Mouse (Mus musculus): ENCODE data around the gene Rnf126.

The Rnf126 gene

DNA sequence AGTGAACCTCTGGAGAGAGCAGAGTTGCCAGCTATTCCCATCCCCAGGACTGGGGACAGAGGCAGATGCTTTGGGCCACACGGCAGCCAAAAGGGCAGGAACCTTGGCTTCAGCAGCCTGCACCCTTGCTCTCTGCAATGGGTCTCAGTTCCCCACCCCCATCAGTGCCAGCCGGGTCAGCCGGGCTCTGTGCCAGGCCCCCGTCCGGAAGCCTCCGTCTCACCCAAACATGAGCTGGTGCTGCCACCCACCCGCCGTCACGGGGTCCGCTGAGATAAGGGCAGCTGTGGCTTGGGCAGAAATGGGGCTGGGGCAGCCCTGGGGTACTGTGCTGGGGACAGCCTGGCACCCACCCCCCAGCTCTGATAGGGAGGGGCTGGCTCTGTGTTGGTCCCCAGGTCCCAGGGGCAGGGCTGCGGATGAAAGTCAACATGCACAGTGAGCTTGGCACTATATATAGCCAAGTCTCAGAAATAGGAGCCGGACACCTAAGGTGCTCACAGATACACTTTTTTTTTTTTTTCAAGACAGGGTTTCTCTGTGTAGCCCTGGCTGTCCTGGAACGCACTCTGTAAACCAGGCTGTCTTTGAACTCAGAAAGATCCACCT is 37.3 kb downstream of the Rnf126 start:
- DNase-seq (ENCODE audit: low spot score) = no peak

DNA sequence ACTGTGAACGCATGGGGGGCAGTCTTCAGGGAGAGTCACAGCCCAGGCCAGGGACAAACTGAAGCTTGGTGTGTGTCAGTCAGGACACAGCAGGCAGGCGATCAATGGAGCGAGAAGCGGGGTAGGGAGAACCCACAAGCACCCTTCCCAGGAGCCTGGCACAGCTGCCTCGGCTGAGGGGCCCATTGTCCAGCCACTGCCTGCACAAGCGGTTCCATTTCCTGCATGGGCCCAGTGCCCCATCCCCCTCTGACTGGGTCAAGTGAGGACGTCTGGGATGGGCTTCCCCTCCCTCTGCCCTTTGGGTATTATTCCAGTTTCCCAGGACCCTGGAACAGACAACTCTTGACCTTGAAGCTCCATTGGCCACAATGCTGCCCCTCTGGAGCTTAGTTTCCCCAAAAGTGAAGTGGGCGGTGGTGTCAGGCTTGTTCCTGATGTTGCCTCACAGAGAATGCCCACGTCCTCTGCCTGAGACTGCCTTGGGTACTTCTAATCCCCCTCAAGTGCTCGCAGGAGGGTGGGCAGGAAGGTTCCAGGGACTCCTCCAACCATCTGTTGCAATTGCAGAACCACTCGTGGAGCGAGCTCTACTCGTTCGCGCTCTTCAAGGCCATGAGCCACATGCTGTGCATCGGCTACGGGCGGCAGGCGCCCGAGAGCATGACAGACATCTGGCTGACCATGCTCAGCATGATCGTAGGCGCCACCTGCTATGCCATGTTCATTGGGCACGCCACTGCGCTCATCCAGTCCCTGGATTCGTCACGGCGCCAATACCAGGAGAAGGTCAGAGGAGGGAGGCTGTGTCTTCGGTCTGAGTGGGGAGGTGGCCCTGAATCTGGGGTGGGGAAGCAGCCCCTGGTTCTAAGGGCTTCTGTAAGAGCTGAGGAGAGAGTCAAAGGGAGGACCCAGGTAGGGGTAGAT is 38.2 kb downstream of the Rnf126 start:
- DNase-seq (ENCODE audit: low spot score) = no peak

- no peak for DNase-seq (ENCODE audit: low spot score)
These were observed 40.7 kb downstream of the Rnf126 start for GRCm38 (mm10) chr10:79726090-79726489.

- no peak for DNase-seq (ENCODE audit: low spot score)
These were observed 43.1 kb downstream of the Rnf126 start for GRCm38 (mm10) chr10:79723692-79724091.

DNA sequence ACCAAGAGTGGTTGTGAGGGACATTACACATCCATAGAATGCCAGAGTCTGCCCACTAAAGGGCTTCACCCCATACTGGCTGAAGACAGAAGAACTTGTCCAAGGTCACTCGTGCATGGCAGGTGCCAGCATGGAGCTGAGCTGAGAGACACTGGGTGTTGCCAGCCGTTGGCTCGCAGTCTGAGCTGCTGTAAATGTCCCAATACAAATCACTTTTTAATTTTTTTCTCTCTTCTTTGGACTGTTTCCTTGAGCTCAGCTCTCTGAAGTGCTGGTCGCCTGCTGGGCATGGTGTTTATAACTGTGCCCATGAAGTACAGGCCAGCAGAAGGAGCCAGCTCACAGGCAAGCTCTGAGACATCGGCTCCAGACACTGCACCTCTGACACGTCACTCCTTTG is 43.7 kb downstream of the Rnf126 start:
- DNase-seq (ENCODE audit: low spot score) = no peak

- DNase-seq (ENCODE audit: low spot score) = no peak
These were observed 45.7 kb downstream of the Rnf126 start for GRCm38 (mm10) chr10:79721089-79721488.

GRCm38 (mm10) chr10:79717640-79718357 is 49.0 kb downstream of the Rnf126 start:
- peak; percentile 67 for DNase-seq (ENCODE audit: low spot score)

DNA sequence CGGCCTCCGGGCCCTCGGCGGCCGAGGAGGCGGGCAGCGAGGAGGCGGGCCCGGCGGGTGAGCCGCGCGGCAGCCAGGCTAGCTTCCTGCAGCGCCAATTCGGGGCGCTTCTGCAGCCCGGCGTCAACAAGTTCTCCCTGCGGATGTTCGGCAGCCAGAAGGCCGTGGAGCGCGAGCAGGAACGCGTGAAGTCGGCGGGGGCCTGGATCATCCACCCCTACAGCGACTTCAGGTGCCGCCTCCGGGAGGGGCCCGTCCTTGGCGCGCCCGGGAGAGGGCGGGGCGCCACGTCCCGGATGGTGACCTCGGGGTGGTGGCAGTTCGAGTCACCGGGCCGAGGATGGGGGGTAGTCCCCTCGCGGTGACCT is 49.8 kb downstream of the Rnf126 start:
- DNase-seq (ENCODE audit: low spot score) = no peak

GRCm38 (mm10) chr10:79716254-79716987 is 50.3 kb downstream of the Rnf126 start, which contains the start of gene Hcn2:
Gene Hcn2, plus strand, starts transcription at chr10:79716634.
- no peak for DNase-seq (ENCODE audit: low spot score)

DNA sequence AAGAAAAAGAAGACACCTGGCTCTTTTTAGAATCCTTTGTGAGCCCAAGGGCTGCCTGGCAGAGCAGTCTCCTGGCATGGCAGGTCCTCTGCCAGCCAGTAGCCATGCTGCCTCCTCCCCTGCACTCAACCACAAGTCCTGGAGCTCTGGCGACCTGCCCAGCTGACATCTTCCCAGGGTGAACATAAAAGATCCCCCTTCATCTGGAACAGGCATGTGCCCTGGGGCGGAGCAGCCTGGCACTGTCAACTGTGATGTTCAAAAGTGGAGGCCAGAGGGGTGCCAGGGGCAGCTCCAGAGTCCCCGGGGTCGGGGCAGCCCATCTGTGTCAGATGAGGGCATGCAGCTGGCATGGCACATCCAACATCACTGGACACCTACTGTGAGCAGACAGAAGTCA is 51.8 kb downstream of the Rnf126 start:
- DNase-seq (ENCODE audit: low spot score) = no peak

DNA sequence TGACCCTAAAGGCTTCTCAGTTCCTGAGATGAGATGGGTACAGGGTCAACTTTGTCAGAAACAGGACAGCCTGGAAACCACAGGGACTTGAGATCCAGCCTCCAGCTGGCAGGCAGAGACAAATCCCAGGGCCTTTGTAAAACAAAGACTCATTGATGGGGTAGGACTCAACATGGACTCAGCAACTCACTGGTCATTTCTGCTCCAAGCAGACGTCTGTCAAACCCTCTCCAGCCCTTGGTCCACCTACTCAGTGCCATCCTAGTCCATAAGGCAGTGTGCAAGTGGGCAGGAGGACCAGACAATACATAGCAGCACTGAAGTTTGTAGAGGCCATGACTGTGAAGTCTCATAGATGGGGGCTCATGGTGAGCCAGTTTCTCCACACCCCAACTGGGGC is 53.6 kb downstream of the Rnf126 start:
- DNase-seq (ENCODE audit: low spot score) = no peak

- DNase-seq (ENCODE audit: low spot score) = peak; percentile 79
These were observed 54.1 kb downstream of the Rnf126 start for GRCm38 (mm10) chr10:79712499-79713126.

GRCm38 (mm10) chr10:79712029-79712428 is 54.7 kb downstream of the Rnf126 start:
- DNase-seq (ENCODE audit: low spot score) = no peak

DNA sequence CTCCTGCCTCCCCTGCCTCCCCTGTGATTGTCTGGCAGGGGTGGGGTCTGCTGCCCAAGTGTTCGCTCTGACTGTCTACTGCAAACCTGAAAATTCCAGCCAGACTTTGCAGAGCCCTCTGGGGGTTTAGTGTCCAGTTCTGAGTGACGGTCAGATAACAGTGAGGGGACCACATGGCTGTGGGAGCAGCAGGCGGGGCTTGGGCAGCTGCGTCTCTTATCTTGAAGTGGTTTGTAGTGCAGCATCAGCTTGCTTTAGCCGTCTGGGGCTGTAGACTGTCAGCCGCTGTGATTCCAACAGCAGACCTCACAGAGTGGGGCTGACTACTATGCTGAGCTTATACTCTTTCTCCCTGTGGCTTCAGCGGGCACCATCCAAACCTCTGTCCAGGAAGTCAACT is 57.4 kb downstream of the Rnf126 start:
- DNase-seq (ENCODE audit: low spot score) = no peak

DNA sequence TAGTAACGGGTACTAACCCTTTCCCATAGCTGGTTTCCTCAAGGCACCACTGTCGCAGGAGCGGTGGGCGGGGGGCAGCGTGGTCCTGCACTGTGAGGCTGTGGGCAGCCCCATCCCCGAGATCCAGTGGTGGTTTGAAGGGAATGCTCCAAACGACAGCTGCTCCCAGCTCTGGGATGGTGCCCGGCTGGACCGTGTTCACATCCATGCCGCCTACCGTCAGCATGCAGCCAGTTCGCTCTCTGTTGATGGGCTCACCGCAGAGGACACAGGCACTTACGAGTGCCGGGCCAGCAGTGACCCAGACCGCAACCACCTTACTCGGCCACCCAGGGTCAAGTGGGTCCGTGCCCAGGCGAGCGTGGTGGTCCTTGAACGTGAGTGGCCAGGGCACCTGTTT is 58.1 kb downstream of the Rnf126 start:
- no peak for DNase-seq (ENCODE audit: low spot score)

Measured in yolk sac, embryonic 10.5 days (tissue).